Mouse (Mus musculus) lung, embryonic 16.5 days (tissue): ENCODE data around the gene Olfr766-ps1. TPM values are rescaled to one million over a fixed set of nuclear protein-coding genes. Genes with fewer than 3 reads are reported as not detected.

ENCODE experiments used
- ATAC-seq: fragments of 200-750 bp; cut with Nextera tagmentation; 2 replicates; pipeline ENCODE4 v1.8.0; 2017; ENCODE audit warnings: low read depth, mild to moderate bottlenecking, moderate library complexity
- H3K27ac ChIP-seq: fragments of 300-500 bp; sonication (generic); 2 replicates; pipeline ENCODE4 v1.5.1; 2014; ENCODE audit warnings: mild to moderate bottlenecking, control low read depth, low read length
- H3K27me3 ChIP-seq: fragments of 300-500 bp; sonication (generic); 2 replicates; pipeline ENCODE4 v1.6.1; 2014; ENCODE audit warnings: low read depth, low read length, mixed read lengths; ENCODE audit not compliant: control insufficient read depth, insufficient read depth
- H3K36me3 ChIP-seq: fragments of 300-500 bp; sonication (generic); 2 replicates; pipeline ENCODE4 v1.6.1; 2014; ENCODE audit warnings: low read length; ENCODE audit not compliant: control insufficient read depth, insufficient read depth
- H3K4me1 ChIP-seq: fragments of 300-500 bp; sonication (generic); replicated peaks from 2 replicates; pipeline ENCODE4 v1.6.1; 2014; ENCODE audit warnings: low read length, mixed read lengths; ENCODE audit not compliant: control insufficient read depth, insufficient read depth
- H3K4me2 ChIP-seq: fragments of 300-500 bp; sonication (generic); 2 replicates; pipeline ENCODE4 v1.6.1; 2014; ENCODE audit warnings: low read depth, low read length, control low read depth
- H3K4me3 ChIP-seq: fragments of 300-500 bp; sonication (generic); 2 replicates; pipeline ENCODE4 v1.5.1; 2014; ENCODE audit warnings: mild to moderate bottlenecking, low read length, control low read depth
- H3K9ac ChIP-seq: fragments of 300-500 bp; sonication (generic); 2 replicates; pipeline ENCODE4 v1.6.1; 2014; ENCODE audit warnings: low read length, control low read depth
- H3K9me3 ChIP-seq: fragments of 300-500 bp; sonication (generic); 2 replicates; pipeline ENCODE4 v1.6.1; 2016; ENCODE audit warnings: low read length; ENCODE audit not compliant: control insufficient read depth
- WGBS: fragments of 180-500 bp; shearing (Covaris S2); extraction: QIAGEN DNeasy Blood & Tissue Kit; methylation state at CpG from one replicate; pipeline ENCODE4 v1.1.7; 2014; 5-methylcytosine and 5-hydroxymethylcytosine counted together
- polyA plus RNA-seq: library from polyadenylated mRNA; unstranded; fragments of >200 nt; fragmentation: Nextera tagmentation; extraction: Ambion mirVana; gene quantifications from 2 replicates; pipeline ENCODE4 v1.2.1, GENCODE M21; 2015

Olfr766-ps1 gene
- polyA plus RNA-seq, 1 experiment from 2014 or later: not detected

- no peaks in the 10 kb centered on the region for H3K36me3 ChIP-seq
- H3K4me3 ChIP-seq: no peak overlapping the region
- H3K4me1 ChIP-seq: no peaks in the 10 kb centered on the region
- H3K27me3 ChIP-seq: no peaks in the 10 kb centered on the region
- WGBS: 50% methylated on average over 3 of the region's 3 CpGs
- no peaks in the 10 kb centered on the region for H3K9me3 ChIP-seq
- ATAC-seq: no peak
- H3K4me2 ChIP-seq: no peak overlapping the region
- H3K9ac ChIP-seq: no peak overlapping the region
- H3K27ac ChIP-seq: no peak overlapping the region
These were observed 42.6 kb downstream of the Olfr766-ps1 start for GRCm38 (mm10) chr10:129026018-129026662.

DNA sequence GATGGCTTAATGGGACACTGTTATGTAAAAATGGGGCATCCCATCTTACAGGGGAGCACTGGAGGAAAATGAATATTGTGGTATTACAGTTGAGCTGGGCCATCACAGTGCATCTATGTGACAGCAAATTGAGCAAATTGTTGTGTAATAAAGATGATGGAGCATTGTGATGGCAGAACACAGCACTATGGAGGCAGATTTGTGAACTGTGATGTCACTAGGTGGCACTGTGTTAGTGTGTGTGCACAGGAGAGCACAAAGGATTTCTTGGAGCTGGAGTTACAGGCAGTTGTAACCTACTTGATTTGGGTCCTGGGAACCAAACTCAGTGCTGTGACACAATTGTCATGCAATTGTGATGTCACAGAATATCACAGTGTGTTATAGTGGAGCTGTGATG is 45.5 kb downstream of the Olfr766-ps1 start:
- no peak overlapping the region for H3K9ac ChIP-seq
- no peak overlapping the region for H3K4me2 ChIP-seq
- no peaks in the 10 kb centered on the region for H3K36me3 ChIP-seq
- H3K27me3 ChIP-seq: no peaks in the 10 kb centered on the region
- no peak overlapping the region for H3K27ac ChIP-seq
- H3K9me3 ChIP-seq: no peaks in the 10 kb centered on the region
- no peak overlapping the region for H3K4me3 ChIP-seq
- no peaks in the 10 kb centered on the region for H3K4me1 ChIP-seq
- no peak for ATAC-seq

GRCm38 (mm10) chr10:129014477-129014876 is 54.3 kb downstream of the Olfr766-ps1 start:
- Histone ChIP-seq H3K27ac (no peak overlapping the region), H3K36me3 (no peaks in the 10 kb centered on the region), H3K27me3 (no peaks in the 10 kb centered on the region), H3K4me3 (no peak overlapping the region), H3K9me3 (no peaks in the 10 kb centered on the region), H3K4me2 (no peak overlapping the region), H3K4me1 (no peaks in the 10 kb centered on the region), H3K9ac (no peak overlapping the region)
- ATAC-seq: no peak

Other genes starting within 250 kb of the Olfr766-ps1 start
- gene Ormdl2, start 247.3 kb downstream of the Olfr766-ps1 start, polyA plus RNA-seq: 76.6 and 86.4 TPM in 2 replicates
- gene Gdf11, start 177.3 kb downstream of the Olfr766-ps1 start, polyA plus RNA-seq: 3.0 and 3.1 TPM in 2 replicates
- 568 and 590 TPM in 2 replicates for gene Cd63, start 168.0 kb downstream of the Olfr766-ps1 start, polyA plus RNA-seq
- gene Rdh5, start 146.1 kb downstream of the Olfr766-ps1 start, polyA plus RNA-seq: 16.0 and 24.8 TPM in 2 replicates
- gene Bloc1s1, start 144.9 kb downstream of the Olfr766-ps1 start, polyA plus RNA-seq: 213 and 216 TPM in 2 replicates
- 8.5 and 12.2 TPM in 2 replicates for gene Itga7, start 135.2 kb downstream of the Olfr766-ps1 start, polyA plus RNA-seq
- 0.20 and 0.23 TPM in 2 replicates for gene Mettl7b, start 108.0 kb downstream of the Olfr766-ps1 start, polyA plus RNA-seq
- not detected in 2 replicates for gene Olfr9, start 79.5 kb downstream of the Olfr766-ps1 start, polyA plus RNA-seq
- gene Olfr763, start 58.2 kb downstream of the Olfr766-ps1 start, polyA plus RNA-seq: not detected in 2 replicates
- gene Olfr764-ps1, start 29.1 kb downstream of the Olfr766-ps1 start, polyA plus RNA-seq: not detected in 2 replicates
- gene Olfr765, start 19.0 kb downstream of the Olfr766-ps1 start, polyA plus RNA-seq: not detected in 2 replicates
- not detected in 2 replicates for gene Olfr767, start 13.9 kb upstream of the Olfr766-ps1 start, polyA plus RNA-seq
- not detected in 2 replicates for gene Olfr768, start 30.4 kb upstream of the Olfr766-ps1 start, polyA plus RNA-seq
- gene Olfr769, start 48.9 kb upstream of the Olfr766-ps1 start, polyA plus RNA-seq: not detected in 2 replicates
- not detected in 2 replicates for gene Olfr770, start 70.0 kb upstream of the Olfr766-ps1 start, polyA plus RNA-seq
- not detected in 2 replicates for gene Olfr771, start 95.8 kb upstream of the Olfr766-ps1 start, polyA plus RNA-seq
- not detected in 2 replicates for gene Olfr772, start 108.9 kb upstream of the Olfr766-ps1 start, polyA plus RNA-seq
- not detected in 2 replicates for gene Olfr773, start 118.4 kb upstream of the Olfr766-ps1 start, polyA plus RNA-seq
- not detected in 2 replicates for gene Olfr774, start 167.2 kb upstream of the Olfr766-ps1 start, polyA plus RNA-seq
- gene Olfr775, start 179.4 kb upstream of the Olfr766-ps1 start, polyA plus RNA-seq: not detected in 2 replicates
- not detected in 2 replicates for gene Olfr776, start 190.2 kb upstream of the Olfr766-ps1 start, polyA plus RNA-seq
- gene Olfr777, start 202.5 kb upstream of the Olfr766-ps1 start, polyA plus RNA-seq: not detected in 2 replicates
- not detected in 2 replicates for gene Olfr780, start 249.1 kb upstream of the Olfr766-ps1 start, polyA plus RNA-seq